Mouse (Mus musculus) heart, postnatal 36 days (tissue): Measurements from ENCODE around the gene Gdpd2. TPM values are rescaled to one million over a fixed set of nuclear protein-coding genes. Genes with fewer than 3 reads are reported as not detected.

Experiments used
- DNase-seq, 2 experiments: peaks; one replicate each; pipeline ENCODE4 v3.0.0; 2021 to 2022
- intact Hi-C: fragments of 180-260 bp; cut with DNase I; formaldehyde crosslinking; loops from one replicate; pipeline ENCODE4 v1.15.1; 2025
- total RNA-seq, 2 experiments: library from RNA; stranded (reverse); gene quantifications; 2 replicates each; pipeline ENCODE4 v1.2.3; 2021

Gdpd2 gene
- total RNA-seq, result not detected

GRCm38 (mm10) chrX:100729665-100730188 is at the start of gene Gdpd2:
Gdpd2 (plus strand) TSS chrX:100729873.
- intact Hi-C loops, result loop anchor here (10.0 kb wide), 1 partner anchor 235 kb away; the partner anchor contains the start of gene Igbp1
- DNase-seq, result peak in 1 of 2 experiments; percentile 12

GRCm38 (mm10) chrX:100686527-100686926 is 43.1 kb upstream of the Gdpd2 start:
- no peak for DNase-seq
- intact Hi-C loops, result no loop called here

- intact Hi-C loops, result no loop called here
- DNase-seq, result no peak
These were observed 42.2 kb upstream of the Gdpd2 start for GRCm38 (mm10) chrX:100687360-100688032.

GRCm38 (mm10) chrX:100688033-100688370 is 41.7 kb upstream of the Gdpd2 start:
- intact Hi-C loops, result no loop called here
- no peak for DNase-seq

GRCm38 (mm10) chrX:100696776-100697175 is 32.9 kb upstream of the Gdpd2 start:
- no peak for DNase-seq
- intact Hi-C loops, result no loop called here

- intact Hi-C loops, result no loop called here
- DNase-seq, result no peak
These were observed 21.6 kb upstream of the Gdpd2 start for GRCm38 (mm10) chrX:100708032-100708431.

GRCm38 (mm10) chrX:100716173-100716572 is 13.5 kb upstream of the Gdpd2 start:
- intact Hi-C loops, result no loop called here
- no peak for DNase-seq

GRCm38 (mm10) chrX:100728947-100729346 is 726 bp upstream of the Gdpd2 start:
- intact Hi-C loops, result no loop called here
- peak; percentile 31 to 36 for DNase-seq

- intact Hi-C loops, result loop anchor here (10.0 kb wide), 1 partner anchor 235 kb away; the partner anchor contains the start of gene Igbp1
- DNase-seq, result no peak
These were observed 593 bp downstream of the Gdpd2 start for GRCm38 (mm10) chrX:100730266-100730665.

GRCm38 (mm10) chrX:100734359-100734758 is 4.7 kb downstream of the Gdpd2 start:
- no peak for DNase-seq
- intact Hi-C loops, result loop anchor here (10.0 kb wide), 1 partner anchor 240 kb away; the partner anchor contains the start of gene Igbp1

GRCm38 (mm10) chrX:100738918-100739317 is 9.2 kb downstream of the Gdpd2 start:
- intact Hi-C loops, result loop anchor here (2.0 to 10.0 kb wide), 2 partner anchors 118 to 244 kb away; partner anchors contain the start of gene Igbp1
- DNase-seq, result peak; percentile 62 to 71

- DNase-seq, result no peak
- intact Hi-C loops, result loop anchor here (2.0 to 10.0 kb wide), 2 partner anchors 119 to 245 kb away; partner anchors contain the start of gene Igbp1
These were observed 9.8 kb downstream of the Gdpd2 start for GRCm38 (mm10) chrX:100739443-100739842.

GRCm38 (mm10) chrX:100740785-100741184 is 11.1 kb downstream of the Gdpd2 start:
- intact Hi-C loops, result no loop called here
- peak; percentile 22 to 38 for DNase-seq

GRCm38 (mm10) chrX:100741940-100742339 is 12.3 kb downstream of the Gdpd2 start:
- intact Hi-C loops, result no loop called here

GRCm38 (mm10) chrX:100765855-100766254 is 36.2 kb downstream of the Gdpd2 start:
- no peak for DNase-seq
- intact Hi-C loops, result no loop called here

More at GRCm38 (mm10) chrX:100741940-100742339, 12.3 kb downstream of the Gdpd2 start:
- peak; percentile 47 to 54 for DNase-seq

GRCm38 (mm10) chrX:100767181-100767884 is 37.7 kb downstream of the Gdpd2 start, which contains the start of gene Dlg3:
Dlg3 (plus strand) TSS chrX:100767722.
- intact Hi-C loops, result no loop called here

GRCm38 (mm10) chrX:100767885-100768626 is 38.4 kb downstream of the Gdpd2 start:
- no peak for DNase-seq
- intact Hi-C loops, result no loop called here

More at GRCm38 (mm10) chrX:100767181-100767884, 37.7 kb downstream of the Gdpd2 start, which contains the start of gene Dlg3:
- DNase-seq, result peak in 1 of 2 experiments; percentile 8

GRCm38 (mm10) chrX:100769281-100769680 is 39.6 kb downstream of the Gdpd2 start:
- DNase-seq, result no peak
- intact Hi-C loops, result no loop called here

- DNase-seq, result peak; percentile 72 to 73
- intact Hi-C loops, result loop anchor here (10.0 kb wide), 1 partner anchor 170 kb away; no protein-coding TSS in a partner anchor
These were observed 44.7 kb downstream of the Gdpd2 start for GRCm38 (mm10) chrX:100774341-100774811.

- DNase-seq, result no peak
- intact Hi-C loops, result loop anchor here (10.0 kb wide), 1 partner anchor 169 kb away; no protein-coding TSS in a partner anchor
These were observed 45.7 kb downstream of the Gdpd2 start for GRCm38 (mm10) chrX:100775405-100775804.
